Mouse (Mus musculus): ENCODE measurements at regions not wholly inside any gene's neighbourhood (a gene's known extent, or its start where the extent isn't known, plus 50 kb on each side); places are given as distances from the start of the nearest gene placed in this dataset.

- Histone ChIP-seq H3K4me1 (ENCODE audit: insufficient read depth, low read length) (no peaks in the 10 kb centered on the region), H3K4me3 (ENCODE audit: low read depth, low read length) (no peak overlapping the region), H3K27ac (ENCODE audit: low read depth, low read length) (no peak overlapping the region), H3K9ac (replicated peaks; ENCODE audit: low read length, poor library complexity, severe bottlenecking) (no peak overlapping the region), H3K9me3 (ENCODE audit: low read length) (no peaks in the 10 kb centered on the region), H3K27me3 (ENCODE audit: insufficient read depth, low read length) (no peaks in the 10 kb centered on the region), H3K36me3 (ENCODE audit: insufficient read depth, low read length) (no peaks in the 10 kb centered on the region), H3K4me2 (ENCODE audit: low read depth, low read length, poor library complexity, severe bottlenecking) (no peak overlapping the region)
- 74% methylated on average over 1 of the region's 1 CpGs for WGBS
- DNase-seq (ENCODE audit: low spot score) (no peak), ATAC-seq (ENCODE audit: low FRiP score) (no peak)
- TF ChIP-seq CTCF (IDR thresholded peaks at IDR 0.05): no peak
Measured at GRCm38 (mm10) chr16:25623986-25624623, 59.5 kb upstream of the Trp63 start.

- TF ChIP-seq CTCF (IDR thresholded peaks at IDR 0.05): no peak
- Histone ChIP-seq H3K4me3 (ENCODE audit: low read depth, low read length) (no peak overlapping the region), H3K4me1 (ENCODE audit: insufficient read depth, low read length) (no peaks in the 10 kb centered on the region), H3K27ac (ENCODE audit: low read depth, low read length) (no peak overlapping the region), H3K36me3 (ENCODE audit: insufficient read depth, low read length) (no peaks in the 10 kb centered on the region), H3K4me2 (ENCODE audit: low read depth, low read length, poor library complexity, severe bottlenecking) (no peak overlapping the region), H3K9me3 (ENCODE audit: low read length) (no peaks in the 10 kb centered on the region), H3K9ac (replicated peaks; ENCODE audit: low read length, poor library complexity, severe bottlenecking) (no peak overlapping the region), H3K27me3 (ENCODE audit: insufficient read depth, low read length) (no peaks in the 10 kb centered on the region)
- DNase-seq (ENCODE audit: low spot score) (no peak), ATAC-seq (ENCODE audit: low FRiP score) (no peak)
- 78% methylated on average over 3 of the region's 3 CpGs for WGBS
Measured at GRCm38 (mm10) chr16:25629750-25630149, 53.8 kb upstream of the Trp63 start.

DNA sequence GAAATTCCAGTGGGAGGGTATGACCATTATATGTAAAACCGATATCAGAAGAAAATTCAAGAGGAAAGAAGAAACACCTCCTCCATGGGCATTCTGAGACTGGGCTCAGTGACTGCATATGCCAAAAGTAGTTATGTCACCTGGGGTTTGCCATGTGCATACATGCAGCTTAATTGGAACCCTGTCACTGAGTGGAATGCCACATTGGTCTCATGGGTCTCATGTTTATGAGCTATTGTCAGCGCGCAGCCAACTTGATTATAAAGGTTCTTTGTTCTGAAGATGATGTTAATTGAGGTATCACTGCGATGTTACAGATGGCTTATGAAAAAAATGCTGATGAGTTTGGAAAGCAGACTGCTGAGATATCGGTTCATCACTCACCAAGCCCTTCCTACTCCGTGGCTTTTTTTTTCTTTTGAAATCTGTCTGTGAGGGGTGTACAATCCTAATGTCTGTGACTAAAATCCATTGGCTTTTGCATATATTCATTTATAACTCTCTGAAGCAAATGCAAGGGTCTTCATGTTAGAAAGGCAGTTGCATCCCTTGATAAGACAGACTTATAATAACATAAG lies 52.3 kb upstream of the Trp63 start:
- DNase-seq (ENCODE audit: low spot score) (peak; percentile 74), ATAC-seq (ENCODE audit: low FRiP score) (no peak)
- H3K4me1 ChIP-seq (ENCODE audit: insufficient read depth, low read length): no peaks in the 10 kb centered on the region
- no peak for TF ChIP-seq CTCF (IDR thresholded peaks at IDR 0.05)
- no peak overlapping the region for H3K9ac ChIP-seq (replicated peaks; ENCODE audit: low read length, poor library complexity, severe bottlenecking)
- 61% methylated on average over 6 of the region's 6 CpGs for WGBS
- no peak overlapping the region for H3K27ac ChIP-seq (ENCODE audit: low read depth, low read length)
- no peak overlapping the region for H3K4me3 ChIP-seq (ENCODE audit: low read depth, low read length)
- H3K4me2 ChIP-seq (ENCODE audit: low read depth, low read length, poor library complexity, severe bottlenecking): no peak overlapping the region
- no peaks in the 10 kb centered on the region for H3K9me3 ChIP-seq (ENCODE audit: low read length)
- no peaks in the 10 kb centered on the region for H3K27me3 ChIP-seq (ENCODE audit: insufficient read depth, low read length)
- H3K36me3 ChIP-seq (ENCODE audit: insufficient read depth, low read length): no peaks in the 10 kb centered on the region

Data from midbrain, postnatal 0 days (tissue).